Mouse (Mus musculus) spleen, adult 2 months (tissue): ENCODE data around the gene Adam21.

Experiments used
- CTCF ChIP-seq: fragments of 200-500 bp; IDR thresholded peaks from 2 replicates; pipeline ENCODE4 v1.5.1; 2011; ENCODE audit warnings: mild to moderate bottlenecking, inconsistent platforms; ENCODE audit not compliant: insufficient read depth, insufficient read length, insufficient replicate concordance; ENCODE audit errors: extremely low read depth
- POLR2A ChIP-seq: fragments of 200-500 bp; IDR thresholded peaks from 2 replicates; pipeline ENCODE4 v1.6.1; 2011; ENCODE audit warnings: low read depth, low read length, inconsistent platforms

DNA sequence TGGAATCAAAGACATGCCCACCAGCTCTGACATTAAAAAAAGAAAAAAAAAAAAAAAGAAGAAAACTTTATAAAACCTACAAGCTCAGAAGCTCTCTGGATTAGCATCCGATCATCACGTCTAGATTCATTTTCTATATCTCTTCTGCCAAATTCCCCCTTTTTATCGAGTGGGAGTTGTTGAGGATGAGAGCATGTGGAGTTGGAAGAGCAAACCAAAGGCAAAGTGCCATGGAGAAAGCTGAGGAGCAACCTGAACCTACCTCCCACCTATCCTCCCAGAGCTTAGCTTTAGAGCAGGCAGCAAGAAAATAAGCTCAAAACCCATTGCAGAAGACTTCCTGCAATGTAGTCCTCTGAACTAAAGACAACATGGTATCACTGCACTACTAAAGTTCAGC is 4.1 kb downstream of the Adam21 start:
- TF ChIP-seq CTCF (no peak), POLR2A (no peak)
